Mouse (Mus musculus) thymus, postnatal 10 days (tissue): Measurements from ENCODE around the gene Gpr31b.
"Not testable (repeated sequence)": the region's sequence is repeated elsewhere in the genome, so short reads cannot be mapped to it uniquely, and the experiment has no call there.

ENCODE experiments used
- DNase-seq, 2 experiments: peaks; one replicate each; pipeline ENCODE4 v3.0.0; 2021; ENCODE audit warnings: low spot score in 2 of 2

Gpr31b gene

DNA sequence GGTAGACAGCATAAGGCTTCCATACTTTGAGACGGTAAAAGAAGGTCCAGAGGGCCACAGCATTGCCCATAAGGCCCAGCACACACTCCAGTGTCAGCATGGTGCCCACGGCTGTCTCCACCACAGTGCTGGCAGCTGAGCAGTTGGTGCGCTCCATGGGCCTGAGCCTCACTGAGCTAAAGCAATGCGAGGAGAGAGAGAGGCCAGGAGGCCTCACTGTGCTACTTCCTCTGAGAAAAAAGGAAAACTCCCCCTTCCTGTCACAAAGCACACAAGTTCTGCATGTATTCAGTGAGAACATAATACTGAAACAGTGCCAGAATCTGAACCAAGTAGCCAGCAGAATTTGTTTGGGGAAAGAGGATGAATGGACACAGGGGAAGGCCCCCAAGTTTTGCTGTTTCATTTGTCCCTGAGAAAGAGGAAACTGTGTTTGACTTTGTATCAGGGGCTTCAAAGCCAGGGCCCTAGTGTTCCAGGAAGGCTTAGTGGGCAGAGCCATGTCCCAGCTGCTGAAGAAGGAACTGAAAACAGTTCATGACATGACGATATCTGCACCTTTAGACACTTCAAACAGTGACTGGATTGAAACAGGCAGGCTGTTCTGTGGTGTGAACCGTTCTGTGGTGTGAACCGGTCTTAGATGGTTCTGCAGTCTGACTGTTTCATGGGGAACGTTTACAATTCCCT is at the start of gene Gpr31b:
Gene Gpr31b (minus strand): TSS at position 173 of the 690 bp plus-strand sequence.
- not testable (repeated sequence) for DNase-seq

DNA sequence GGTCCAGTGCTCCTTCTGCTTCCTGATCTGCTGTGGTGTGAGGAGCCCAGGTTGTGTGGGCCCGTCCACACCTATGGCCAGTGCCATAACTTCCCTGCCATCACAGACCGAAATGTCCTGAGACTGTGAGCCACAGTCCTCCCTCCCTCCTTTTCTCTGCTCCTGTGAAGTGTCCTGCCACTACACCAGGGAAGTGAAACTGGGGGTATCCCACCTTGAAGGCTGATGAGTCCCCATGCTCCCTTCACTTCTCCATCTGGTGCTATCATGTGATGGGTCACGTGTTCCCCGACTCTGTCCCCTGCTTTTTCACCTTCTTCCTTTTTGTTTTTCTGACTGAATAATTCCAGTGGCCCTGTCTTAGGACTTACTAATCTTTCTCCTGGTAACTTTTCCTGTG is 40.9 kb upstream of the Gpr31b start:
- DNase-seq = not testable (repeated sequence)

DNA sequence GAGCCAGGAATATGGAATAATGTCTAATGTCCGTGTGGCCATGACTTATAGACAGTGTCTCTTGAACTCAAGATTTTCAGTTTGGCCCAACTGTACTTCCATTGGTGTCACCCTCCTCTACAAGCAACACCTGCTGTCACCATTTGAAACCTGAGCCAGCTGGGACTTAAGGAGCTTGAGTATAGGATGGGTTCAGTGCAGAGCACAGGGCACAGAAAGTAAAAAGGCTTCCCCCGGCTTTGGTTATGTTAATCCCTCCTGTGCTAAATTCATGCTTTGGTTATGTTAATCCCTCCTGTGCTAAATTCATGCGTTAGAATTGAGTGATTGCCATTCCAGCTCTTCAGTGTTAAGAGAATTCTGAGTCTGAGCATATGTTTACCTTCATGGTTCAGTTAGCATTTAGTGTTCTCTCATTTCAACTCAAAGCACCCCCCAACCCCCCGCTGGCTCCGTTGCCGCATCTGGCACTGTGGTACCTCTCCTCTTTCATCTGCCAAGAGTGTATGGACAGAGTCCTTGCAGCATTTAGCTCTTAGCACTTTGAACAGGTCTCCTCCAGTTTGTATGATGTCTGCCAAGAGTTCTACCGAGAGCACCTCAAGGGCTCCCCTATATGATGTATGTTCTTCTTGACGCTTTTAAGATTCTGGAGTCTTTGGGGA is 40.1 kb upstream of the Gpr31b start:
- DNase-seq = not testable (repeated sequence)

DNA sequence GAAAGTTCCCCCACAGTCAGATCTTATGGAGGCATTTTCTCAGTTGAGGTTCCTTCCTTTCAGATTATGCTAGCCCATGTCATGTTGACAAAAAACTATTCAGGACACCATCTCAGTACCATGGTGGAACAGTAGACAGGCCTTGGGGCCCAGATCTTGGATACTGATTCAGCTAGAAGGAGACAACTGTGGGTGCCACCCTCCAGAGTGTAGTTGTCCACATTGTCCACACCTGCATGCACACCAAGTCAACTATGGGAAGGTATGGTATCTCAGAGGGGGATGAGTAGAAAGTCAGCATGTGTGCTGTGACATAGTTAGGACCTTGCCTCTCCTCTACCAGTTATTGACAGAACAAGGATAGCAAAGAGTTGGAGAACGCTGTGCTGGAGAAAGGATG is 39.4 kb upstream of the Gpr31b start:
- not testable (repeated sequence) for DNase-seq

DNA sequence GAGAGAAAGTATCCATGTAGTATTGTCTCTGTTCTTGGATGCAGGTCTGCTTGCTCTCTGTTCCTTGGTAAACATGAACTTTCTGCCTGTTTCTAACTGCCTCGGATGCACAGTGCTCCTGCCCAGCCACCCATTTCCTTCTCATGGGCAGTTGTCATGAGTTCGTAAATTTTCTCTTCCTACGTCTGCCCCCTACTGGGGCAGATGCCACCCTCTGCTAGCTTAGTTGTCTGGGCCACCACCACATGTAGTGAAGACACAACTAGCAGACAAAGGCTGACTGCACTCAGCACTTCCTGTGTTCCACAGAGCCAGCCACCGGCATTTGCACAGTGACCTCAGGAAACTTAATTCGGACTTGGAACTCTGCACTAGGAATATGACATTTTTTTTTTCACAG is 17.1 kb upstream of the Gpr31b start:
- not testable (repeated sequence) for DNase-seq

DNA sequence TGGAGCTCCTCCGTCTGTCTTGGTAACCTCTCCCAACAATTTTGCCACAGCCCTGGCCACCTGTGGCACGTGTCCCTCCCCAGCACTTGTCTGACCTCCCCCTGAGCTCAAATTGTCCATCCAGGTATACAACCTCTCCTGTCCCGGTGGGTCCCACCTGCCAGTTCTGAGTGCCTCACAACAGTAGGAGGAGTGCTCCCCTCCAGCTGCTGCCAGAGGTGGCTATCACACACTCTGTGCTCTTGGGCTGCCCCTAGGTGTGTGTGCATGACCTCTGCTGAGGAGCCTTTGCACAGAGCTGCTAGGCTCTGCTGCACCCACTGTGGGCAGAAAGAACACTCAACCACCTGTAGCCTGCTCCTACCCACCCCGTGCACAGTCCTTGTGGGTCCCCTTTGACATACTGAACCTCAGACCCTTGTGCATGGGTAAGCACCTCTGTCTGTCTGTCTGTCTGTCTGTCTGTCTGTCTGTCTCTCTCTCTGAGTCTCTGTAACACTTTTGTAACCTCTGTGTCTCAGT is 15.8 kb upstream of the Gpr31b start:
- not testable (repeated sequence) for DNase-seq

DNA sequence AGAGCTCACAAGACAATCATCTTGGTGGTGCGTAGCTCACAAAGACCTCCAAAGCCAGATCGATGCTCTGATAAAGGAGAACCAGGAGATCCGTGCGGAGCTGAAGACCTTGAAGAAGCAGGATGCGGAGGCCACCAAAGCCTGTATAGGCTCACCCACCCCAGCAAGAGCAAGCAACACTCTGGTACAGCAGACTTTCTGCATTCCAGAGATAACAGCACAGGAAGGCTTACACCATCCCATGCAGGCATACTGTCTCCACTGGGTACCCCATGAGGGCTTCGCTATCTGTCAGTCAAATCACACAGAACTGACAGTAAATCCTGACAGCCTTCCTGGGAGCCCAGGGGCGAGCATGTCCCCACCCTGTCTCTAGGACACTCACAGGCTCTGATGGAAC is 10.8 kb upstream of the Gpr31b start:
- not testable (repeated sequence) for DNase-seq

DNA sequence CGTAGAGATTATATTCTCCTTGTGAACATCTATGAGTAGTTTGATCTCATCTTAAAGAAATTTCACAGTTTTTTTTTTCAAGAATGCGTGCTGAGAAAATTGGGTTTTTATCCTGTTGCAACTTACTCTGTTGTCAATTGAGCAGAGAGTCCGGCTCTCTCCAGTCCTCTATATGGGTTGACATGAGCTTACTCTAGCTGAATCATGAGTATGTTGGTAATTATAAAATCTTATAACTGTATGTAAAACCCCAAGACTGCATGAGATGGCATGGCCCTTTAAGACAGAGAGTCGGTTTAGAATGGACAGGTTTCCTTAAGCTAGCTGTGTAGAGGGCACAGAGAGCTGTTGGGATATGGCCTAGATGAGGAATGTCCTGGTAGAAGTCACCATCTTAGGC is 8.7 kb upstream of the Gpr31b start, which contains the start of gene Tcp10b:
Gene Tcp10b (plus strand): TSS at position 301 of the 400 bp plus-strand sequence.
- not testable (repeated sequence) for DNase-seq

DNA sequence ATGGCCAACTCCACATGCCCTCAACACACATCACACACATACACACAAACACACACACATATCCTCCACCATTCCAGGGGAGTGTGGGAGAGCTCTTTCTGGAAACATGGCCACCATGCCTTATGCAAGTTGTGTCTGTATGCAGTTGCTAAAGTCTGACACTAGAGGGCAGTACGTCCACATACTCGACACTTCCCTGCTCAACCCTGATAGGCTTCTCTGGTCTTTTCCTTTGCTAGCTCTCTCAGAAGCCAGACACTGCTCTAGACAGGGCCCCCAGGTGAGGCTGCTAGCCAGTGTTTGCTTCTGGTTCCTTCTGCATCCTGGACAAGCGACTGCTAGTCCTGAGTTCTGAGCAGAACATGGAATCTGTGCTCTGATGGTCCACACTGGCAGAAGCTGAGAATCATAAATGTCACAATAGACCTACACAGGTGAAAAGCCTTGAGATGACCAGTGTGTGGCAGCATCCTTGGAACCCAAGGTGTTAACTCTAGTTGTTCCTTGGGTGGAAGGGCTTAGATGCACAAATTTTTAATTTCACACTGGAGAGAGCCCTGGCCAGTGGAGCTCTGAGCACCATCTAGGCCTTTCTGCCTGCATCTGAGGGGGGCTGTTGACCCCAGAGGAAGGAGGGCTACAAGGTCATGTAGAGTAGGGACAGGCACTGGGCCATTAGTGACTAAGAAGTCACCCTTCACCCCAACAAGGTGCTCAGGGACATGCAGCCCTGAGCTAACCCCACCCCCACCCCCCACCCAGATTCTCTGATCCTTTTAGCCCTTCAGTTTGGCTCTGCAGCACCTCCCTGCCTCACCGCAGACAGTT is 8.0 kb downstream of the Gpr31b start:
- DNase-seq = peak; percentile 5 to 40

DNA sequence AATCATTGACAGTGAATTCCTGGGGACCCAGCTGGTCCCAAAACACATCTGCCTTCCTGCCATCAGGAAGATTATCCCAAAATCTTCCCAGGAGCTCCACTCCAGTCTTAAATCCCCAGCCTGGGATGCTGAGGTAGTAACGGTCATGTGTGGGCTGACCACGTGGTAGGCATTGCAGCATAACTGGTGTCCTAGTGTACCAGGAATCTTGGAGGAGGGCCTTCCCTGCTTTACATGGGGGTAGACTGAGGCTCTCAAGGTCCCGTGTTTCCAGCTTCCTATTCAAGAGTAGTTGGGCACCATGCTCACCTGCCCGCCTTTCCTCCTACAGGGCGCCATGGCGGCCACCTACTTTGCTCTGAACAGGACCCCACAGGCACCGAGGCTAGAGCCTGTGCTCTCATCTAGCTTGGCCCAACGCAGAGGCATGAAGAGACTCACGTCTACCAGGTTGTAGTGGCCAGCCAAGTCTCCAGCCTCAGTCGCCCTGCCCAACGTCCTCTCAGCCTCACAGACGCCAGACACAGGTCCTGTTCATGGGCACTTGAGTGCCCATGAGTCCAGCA is 15.4 kb downstream of the Gpr31b start:
- not testable (repeated sequence) for DNase-seq

DNA sequence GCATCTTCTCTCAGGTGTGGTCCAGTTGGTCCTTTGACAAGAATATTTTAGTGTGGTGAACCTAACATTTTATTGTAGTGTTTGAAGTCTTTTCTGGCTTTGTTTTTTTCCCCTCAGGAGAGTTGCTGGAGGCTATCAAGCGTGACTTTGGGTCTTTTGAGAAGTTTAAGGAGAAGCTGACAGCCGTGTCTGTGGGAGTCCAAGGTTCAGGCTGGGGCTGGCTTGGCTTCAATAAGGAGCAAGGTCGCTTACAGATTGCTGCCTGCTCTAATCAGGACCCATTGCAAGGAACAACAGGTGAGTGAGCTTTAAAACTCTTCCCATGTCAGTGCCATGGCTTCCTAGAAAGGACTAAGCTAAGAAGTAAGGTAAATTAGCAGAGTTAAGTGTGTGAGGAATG is 38.8 kb downstream of the Gpr31b start:
- DNase-seq = no peak

DNA sequence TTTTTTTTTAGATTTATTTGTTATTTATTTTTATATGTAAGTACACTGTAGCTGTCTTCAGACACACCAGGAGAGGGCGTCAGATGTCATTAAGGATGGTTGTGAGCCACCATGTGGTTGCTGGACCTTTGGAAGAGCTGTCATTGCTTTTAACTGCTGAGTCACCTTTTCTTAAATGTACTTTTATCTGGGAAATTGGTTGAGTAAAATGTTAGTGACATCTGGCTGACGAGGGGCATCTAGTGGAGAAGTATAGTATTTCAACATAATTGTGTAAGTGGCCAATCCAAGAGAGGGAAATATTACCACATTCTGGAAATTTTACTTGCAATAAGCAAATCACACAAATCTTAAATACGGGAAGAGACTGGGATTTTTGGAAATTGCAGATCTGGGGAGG is 42.2 kb downstream of the Gpr31b start:
- DNase-seq = peak in 1 of 2 experiments; percentile 35

DNA sequence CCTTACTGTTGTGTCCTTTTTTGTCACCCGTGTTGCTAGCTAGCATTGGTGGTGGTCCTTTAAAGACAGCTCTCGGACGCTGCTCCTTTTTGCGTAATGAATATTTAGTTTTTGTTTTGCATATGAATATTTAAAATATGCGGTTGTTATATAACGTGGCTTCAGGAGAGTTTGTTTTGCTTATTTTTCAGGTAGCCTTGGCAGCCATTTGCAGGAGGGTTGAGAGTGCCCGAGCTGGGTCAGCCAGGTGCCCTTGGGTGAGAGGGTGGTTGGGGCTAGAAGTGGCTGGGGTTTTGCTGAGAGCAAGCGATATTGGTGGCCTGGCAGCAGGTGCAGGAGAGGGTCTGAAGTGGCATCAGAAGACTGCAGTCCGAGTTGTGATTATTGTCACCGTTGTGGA is 43.6 kb downstream of the Gpr31b start:
- no peak for DNase-seq

DNA sequence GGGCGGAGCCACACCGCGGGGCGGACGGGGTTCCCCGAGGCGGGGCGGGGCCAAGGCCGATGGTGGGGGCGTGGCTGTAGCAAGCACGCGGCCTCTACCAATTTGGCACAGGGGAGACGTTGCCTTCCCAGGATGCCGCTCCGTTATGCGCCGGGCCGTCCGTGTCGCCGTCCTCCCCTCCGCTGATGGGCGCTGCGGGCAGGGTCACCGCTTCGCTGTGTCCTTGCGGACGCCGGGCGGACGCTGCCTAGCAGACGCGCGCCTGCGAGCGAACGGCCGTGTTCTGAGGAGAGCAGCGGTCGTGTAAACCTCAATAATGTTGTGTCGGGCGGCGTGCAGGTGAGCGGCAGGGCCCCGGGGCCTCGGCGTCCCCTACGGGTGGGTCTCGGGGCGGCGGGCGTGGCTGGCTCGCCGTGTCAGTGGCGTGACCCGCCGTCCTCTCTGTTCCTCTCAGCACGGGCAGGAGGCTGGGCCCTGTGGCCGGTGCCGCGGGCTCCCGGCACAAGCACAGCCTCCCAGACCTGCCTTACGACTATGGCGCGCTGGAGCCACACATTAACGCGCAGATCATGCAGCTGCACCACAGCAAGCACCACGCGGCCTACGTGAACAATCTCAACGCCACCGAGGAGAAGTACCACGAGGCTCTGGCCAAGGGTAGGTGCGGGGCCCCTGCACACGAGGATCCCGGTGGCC is 44.2 kb downstream of the Gpr31b start:
- DNase-seq = peak; percentile 92 to 93

DNA sequence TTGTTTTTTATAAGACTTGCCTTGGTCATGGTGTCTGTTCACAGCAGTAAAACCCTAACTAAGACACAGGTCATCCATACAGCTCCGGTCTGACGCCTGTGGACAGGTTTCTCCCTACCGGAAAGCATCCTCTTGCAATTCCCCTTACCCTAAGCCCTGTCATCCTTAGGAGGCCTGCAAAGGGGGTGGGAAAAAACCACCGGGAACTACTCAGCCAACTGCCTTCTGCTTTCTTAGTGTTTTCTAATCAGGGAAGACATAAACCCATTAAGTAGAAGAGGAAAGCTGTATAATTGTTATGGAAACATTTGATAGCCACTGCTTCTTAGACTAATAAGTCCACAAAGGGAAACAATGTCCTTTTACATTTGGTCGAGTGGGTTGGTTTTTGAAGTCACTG is 45.1 kb downstream of the Gpr31b start:
- no peak for DNase-seq

DNA sequence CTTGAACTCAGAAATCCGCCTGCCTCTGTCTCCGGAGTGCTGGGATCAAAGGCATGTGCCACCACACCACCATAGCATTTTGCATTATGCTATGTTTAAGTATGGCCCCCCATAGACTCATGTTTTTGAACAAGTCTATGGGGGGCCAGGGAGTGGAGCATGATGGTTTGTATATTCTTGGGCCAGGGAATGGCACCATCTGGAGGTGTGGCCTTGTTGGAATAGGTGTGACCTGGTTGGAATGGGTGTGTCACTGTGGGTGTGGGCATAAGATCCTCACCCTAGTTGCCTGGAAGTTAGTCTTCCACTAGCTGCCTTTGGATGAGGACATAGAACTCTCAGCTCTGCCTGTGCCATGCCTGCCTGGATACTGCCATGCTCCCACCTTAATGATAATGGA is 45.5 kb downstream of the Gpr31b start, which contains the start of gene Sod2:
Gene Sod2 (plus strand): TSS at position 301 of the 400 bp plus-strand sequence.
- not testable (repeated sequence) for DNase-seq

DNA sequence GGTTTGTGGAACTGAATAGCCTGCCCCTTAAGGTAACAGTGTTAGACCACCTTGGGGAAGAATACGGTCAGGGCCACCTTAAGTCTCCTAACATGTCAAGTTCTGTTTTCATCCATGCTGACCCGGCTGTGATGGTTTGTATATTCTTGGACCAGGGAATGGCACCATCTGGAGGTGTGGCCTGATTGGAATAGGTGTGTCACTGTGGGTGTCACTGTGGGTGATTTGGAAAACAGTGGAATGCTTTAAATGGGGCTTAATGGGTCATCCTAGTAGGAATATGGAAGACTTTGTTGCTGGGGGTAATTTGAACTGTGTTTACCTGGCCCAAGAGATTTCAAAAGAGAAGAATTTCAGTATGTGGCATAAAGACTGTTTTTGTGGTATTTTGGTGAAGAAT is 47.7 kb downstream of the Gpr31b start:
- not testable (repeated sequence) for DNase-seq

DNA sequence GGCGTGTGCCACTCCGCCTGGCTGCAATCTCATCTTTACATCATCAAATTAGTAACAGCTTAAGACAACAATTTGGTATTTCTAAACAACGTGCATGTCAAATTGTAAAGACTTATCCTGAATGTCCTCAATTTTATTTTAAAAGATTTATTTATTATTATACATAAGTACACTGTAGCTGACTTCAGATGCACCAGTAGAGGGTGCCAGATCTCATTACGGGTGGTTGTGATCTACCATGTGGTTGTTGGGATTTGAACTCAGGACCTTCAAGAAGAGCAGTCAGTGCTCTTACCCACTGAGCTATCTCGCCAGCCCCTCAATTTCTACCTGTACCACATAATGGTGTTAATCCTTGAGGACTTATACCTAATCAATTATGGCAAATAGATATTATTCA is 49.9 kb downstream of the Gpr31b start:
- not testable (repeated sequence) for DNase-seq
